Mouse (Mus musculus) forelimb bud, embryonic 11.5 days (tissue): ENCODE measurements at regions not wholly inside any gene's neighbourhood (a gene's known extent, or its start where the extent isn't known, plus 50 kb on each side); places are given as distances from the start of the nearest gene placed in this dataset.

Experiments used
- DNase-seq: peaks from one replicate; pipeline ENCODE4 v3.0.0-alpha.2; 2012; ENCODE audit warnings: low read depth, low spot score

GRCm38 (mm10) chr13:29136231-29136630 lies 182.7 kb upstream of the Sox4 start:
- DNase-seq = no peak

- no peak for DNase-seq
Observed at GRCm38 (mm10) chr13:29127499-29127898, 174.0 kb upstream of the Sox4 start.

GRCm38 (mm10) chr13:29123477-29123876 lies 170.0 kb upstream of the Sox4 start:
- no peak for DNase-seq

- no peak for DNase-seq
Observed at GRCm38 (mm10) chr13:29121121-29121520, 167.6 kb upstream of the Sox4 start.

- no peak for DNase-seq
Observed at GRCm38 (mm10) chr13:29119357-29119756, 165.8 kb upstream of the Sox4 start.

GRCm38 (mm10) chr13:29114998-29115495 lies 161.5 kb upstream of the Sox4 start:
- DNase-seq = no peak

- DNase-seq = peak; percentile 39
Observed at GRCm38 (mm10) chr13:29110127-29110526, 156.6 kb upstream of the Sox4 start.

GRCm38 (mm10) chr13:29109064-29109856 lies 155.7 kb upstream of the Sox4 start:
- peak; percentile 13 for DNase-seq

- DNase-seq = no peak
Observed at GRCm38 (mm10) chr13:29108214-29108613, 154.7 kb upstream of the Sox4 start.

GRCm38 (mm10) chr13:29092166-29092565 lies 138.7 kb upstream of the Sox4 start:
- DNase-seq = no peak

GRCm38 (mm10) chr13:29086854-29087253 lies 133.3 kb upstream of the Sox4 start:
- no peak for DNase-seq

GRCm38 (mm10) chr13:29081064-29081463 lies 127.6 kb upstream of the Sox4 start:
- DNase-seq = no peak

GRCm38 (mm10) chr13:29079841-29080240 lies 126.3 kb upstream of the Sox4 start:
- DNase-seq = no peak

- DNase-seq = no peak
Observed at GRCm38 (mm10) chr13:29073630-29074029, 120.1 kb upstream of the Sox4 start.

GRCm38 (mm10) chr13:29063924-29064323 lies 110.4 kb upstream of the Sox4 start:
- no peak for DNase-seq

- no peak for DNase-seq
Observed at GRCm38 (mm10) chr13:29058685-29059084, 105.2 kb upstream of the Sox4 start.

- DNase-seq = no peak
Observed at GRCm38 (mm10) chr13:29049730-29050129, 96.2 kb upstream of the Sox4 start.

GRCm38 (mm10) chr13:29048990-29049576 lies 95.6 kb upstream of the Sox4 start:
- DNase-seq = no peak

GRCm38 (mm10) chr13:29044655-29045054 lies 91.1 kb upstream of the Sox4 start:
- no peak for DNase-seq

- no peak for DNase-seq
Observed at GRCm38 (mm10) chr13:29040331-29040730, 86.8 kb upstream of the Sox4 start.

- no peak for DNase-seq
Observed at GRCm38 (mm10) chr13:29034904-29035303, 81.4 kb upstream of the Sox4 start.

GRCm38 (mm10) chr13:29034444-29034843 lies 80.9 kb upstream of the Sox4 start:
- peak; percentile 23 for DNase-seq

GRCm38 (mm10) chr13:29027146-29027545 lies 73.6 kb upstream of the Sox4 start:
- DNase-seq = no peak
